Mouse (Mus musculus) heart, postnatal 0 days (tissue): ENCODE measurements around the gene Micu1.

ENCODE experiments used
- CTCF ChIP-seq: IDR thresholded peaks from 2 replicates; pipeline ENCODE4 v1.5.1; 2016; ENCODE audit warnings: antibody characterized with exemption, control low read depth, low read depth
- EP300 ChIP-seq: IDR thresholded peaks from 2 replicates; pipeline ENCODE4 v1.6.1; 2016; ENCODE audit warnings: antibody characterized with exemption, low read depth

GRCm38 (mm10) chr10:59656799-59657198 lies 45.5 kb upstream of the Micu1 start:
- TF ChIP-seq CTCF (no peak), EP300 (no peak)
